Mouse (Mus musculus): ENCODE measurements around the gene Il12rb1.

Il12rb1 gene

DNA sequence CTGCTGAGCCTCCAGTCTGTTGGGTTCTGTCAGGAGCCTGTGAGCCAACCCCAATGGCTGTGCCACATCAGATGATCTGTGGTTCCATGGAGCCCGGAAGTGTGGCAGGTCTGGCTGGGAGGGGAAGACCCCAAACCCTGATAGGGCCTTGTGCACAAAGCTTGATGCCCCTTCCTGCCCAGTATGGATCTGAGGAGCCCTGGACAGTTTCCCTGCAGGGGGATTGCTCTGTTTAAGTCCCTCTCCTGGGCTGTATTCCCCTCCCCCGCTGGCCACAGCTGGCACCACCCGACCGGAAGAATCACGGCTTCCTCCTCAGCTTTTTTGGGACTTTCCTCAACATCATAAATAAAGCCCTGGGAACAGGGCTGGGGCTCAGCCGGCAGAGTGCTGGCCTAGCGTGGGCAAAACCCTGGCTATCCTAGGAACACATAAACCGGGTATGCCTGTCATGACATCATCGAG is 24.8 kb downstream of the Il12rb1 start:
- DNase-seq = no peak

GRCm38 (mm10) chr8:70833520-70833919 is 25.3 kb downstream of the Il12rb1 start:
- DNase-seq = peak; percentile 57 to 70

DNA sequence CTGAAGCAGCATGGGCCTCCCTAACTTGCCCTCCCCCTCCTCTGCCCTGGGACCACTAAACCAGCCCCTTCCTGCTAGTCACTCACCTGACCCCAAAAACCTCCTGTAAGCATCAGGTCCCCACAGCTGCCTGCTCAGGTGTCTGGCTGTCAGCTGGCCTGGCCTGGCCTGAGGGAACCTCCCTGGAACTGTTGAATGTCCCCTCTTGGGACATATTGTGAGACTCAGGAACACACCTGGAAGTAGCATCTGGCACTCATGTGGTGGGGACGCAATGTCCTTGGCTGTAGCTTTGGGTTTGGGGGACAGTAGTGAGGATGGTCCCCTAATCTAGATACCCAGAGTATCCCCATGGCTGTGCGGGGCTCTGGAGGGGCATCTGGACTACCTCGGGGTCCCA is 25.8 kb downstream of the Il12rb1 start:
- DNase-seq = no peak

DNA sequence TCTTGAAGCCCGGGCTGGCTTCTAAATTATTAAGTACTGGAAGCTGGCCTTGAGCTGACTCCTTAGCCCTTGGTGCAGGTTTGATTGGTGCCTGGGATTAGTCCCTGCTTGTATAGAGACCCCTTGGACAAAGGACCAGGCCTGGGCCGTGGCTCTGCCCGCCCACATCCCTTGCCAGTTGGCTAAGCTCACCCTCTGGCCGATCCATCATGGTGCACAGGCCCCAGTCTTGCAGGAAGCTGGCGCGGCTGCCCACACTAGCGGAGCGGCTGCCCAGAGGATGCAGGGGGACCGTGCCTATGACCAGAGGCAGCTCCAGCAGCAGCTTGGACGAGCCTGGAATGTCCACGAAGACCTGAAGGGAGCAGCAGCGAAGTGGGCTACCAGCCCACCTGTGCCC is 28.4 kb downstream of the Il12rb1 start:
- DNase-seq = peak in 1 of 2 experiments; percentile 65

DNA sequence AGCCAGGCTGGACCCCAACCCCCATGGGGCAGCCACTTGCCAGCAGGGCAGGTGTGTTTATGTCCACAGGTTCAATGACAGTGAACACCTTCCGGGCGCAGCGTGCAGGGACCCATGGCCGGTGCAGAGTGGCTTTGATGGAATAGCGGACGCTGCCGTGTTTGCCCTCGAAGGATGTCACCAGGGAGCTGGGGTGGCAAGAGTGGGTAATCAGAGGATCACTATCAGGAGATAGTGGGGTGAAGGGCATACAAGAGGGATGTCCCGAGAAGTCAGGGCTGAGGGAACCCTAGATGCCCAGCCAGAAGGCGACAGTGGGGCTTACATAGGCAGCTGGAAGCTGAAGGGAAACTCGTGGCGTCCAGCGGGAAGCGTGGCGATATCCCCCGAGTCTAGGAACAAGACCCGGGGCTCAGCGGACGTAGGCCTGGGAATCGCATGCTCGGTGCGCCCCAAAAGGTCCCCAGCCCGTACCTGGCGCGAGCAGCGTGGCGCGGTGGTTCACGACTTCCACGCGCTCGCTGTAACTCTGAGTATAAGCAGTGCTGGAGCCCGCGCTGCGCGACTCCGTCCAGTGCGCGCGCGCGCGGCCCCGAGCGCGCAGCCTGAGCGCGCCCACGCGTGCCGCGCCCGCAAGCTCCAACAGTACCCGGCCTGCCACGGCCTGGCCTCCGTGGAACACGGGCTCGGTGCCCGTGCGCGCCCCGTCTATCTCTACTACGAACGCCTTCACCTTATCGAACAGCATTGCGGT is 30.6 kb downstream of the Il12rb1 start:
- DNase-seq = peak; percentile 54 to 56

GRCm38 (mm10) chr8:70839408-70840351 is 31.4 kb downstream of the Il12rb1 start, which contains the start of gene Arrdc2:
Arrdc2 (minus strand) TSS chr8:70839720.
- DNase-seq = peak; percentile 99

- no peak for DNase-seq
Measured at GRCm38 (mm10) chr8:70840590-70840989, 32.3 kb downstream of the Il12rb1 start.

DNA sequence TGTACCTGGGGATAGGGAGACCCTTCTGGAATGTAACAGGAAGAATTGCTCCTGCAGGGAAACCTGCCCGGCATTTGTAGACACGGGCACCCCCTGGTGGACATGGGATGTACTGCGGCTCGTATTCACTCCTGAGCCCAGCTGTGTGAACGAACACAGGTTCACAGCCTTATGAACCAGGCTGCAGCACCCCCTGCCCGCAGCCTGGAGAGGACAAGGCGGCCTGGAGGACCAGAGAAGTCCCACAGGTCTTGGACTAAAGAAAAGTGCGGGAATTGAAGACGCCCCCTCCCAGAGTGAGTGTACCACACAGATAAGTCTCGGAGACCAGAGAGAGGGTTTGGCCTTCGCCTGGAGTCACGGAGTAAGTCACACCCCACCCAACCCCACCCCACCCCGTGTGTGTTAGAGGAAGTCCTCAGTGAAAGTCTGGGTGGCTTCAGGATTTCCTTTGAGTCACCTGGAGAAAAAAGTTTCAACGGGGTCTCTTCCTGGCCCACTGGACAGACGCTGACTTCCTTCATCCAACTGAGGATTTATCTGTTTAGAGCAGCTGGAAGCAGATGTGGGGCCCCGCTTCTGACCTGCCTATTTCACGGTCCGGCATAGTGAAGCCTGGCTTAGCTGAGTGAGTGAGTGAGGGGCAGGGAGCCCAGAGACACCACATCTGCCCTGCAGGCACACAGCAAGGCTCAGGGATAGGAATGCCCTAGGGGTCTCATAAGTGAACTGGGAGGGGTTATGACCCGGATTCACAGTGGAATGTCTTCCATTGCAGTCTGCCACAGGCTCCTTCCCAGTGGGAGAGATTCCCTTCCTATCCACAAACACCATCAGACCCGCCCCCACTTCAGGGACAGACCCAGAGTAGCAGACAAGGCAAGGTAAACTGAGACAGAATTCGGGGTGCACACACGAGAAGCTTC is 33.2 kb downstream of the Il12rb1 start:
- DNase-seq = peak; percentile 93 to 97

- DNase-seq = no peak
Measured at GRCm38 (mm10) chr8:70842484-70842883, 34.2 kb downstream of the Il12rb1 start.

- no peak for DNase-seq
Measured at GRCm38 (mm10) chr8:70843214-70843773, 35.0 kb downstream of the Il12rb1 start.

DNA sequence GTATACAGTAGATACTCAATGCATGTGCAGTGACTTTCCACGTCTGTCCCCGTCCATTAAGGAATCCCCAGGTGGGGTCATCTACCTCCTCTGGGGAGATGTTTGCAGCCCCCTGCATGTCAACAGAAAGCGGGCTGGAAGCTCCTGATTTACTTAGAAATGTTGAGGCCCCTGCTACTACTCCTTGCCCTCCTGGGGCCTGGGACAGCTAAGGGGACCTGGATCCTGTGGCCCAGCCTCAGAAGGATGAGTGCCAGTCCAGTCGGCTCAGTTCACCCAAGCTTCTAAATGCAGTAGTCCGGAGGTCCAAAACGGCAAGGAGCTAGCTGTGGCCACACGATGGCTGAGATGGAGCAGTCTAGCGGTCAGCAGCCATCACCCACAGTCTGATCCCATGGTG is 35.7 kb downstream of the Il12rb1 start:
- no peak for DNase-seq

DNA sequence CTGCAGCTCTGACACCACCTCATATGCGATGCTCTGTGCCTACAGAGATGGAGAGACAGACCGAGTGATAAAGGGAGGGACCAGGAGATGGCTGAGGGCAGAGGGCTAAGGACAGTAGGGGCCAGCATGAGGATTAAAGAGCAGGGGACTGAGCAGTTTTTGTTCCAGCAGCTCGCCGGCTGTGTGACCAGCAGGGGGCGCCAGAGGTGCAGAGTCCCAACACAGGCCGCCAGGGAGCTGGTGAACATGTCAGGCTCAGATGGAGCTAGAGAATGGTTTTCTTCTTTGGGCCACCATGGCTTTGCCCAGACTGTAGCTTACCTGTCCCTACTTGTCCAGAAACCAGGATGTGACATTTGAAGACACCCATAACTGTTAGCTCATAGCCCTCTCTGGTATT is 36.3 kb downstream of the Il12rb1 start:
- peak; percentile 95 to 96 for DNase-seq

DNA sequence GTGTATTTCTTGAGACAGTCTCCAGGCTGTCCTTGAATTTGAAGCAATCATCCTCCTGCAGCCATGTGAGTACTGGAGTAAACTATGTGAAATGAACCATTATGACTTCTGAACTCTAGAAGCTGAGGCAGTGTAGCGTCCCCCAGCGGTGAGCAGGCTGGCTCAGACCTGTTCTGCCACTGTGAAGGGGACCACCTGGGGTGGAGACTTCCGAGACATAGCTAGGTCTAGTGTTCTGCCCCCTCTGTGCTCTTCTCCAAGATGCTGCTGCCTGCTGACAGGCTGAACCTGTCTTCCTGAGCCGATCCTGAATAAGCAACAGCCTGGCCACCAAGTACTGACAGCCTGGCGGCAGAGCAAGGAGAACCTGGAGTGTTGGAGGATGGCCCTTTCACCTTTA is 36.9 kb downstream of the Il12rb1 start:
- DNase-seq = peak in 1 of 2 experiments; percentile 39

DNA sequence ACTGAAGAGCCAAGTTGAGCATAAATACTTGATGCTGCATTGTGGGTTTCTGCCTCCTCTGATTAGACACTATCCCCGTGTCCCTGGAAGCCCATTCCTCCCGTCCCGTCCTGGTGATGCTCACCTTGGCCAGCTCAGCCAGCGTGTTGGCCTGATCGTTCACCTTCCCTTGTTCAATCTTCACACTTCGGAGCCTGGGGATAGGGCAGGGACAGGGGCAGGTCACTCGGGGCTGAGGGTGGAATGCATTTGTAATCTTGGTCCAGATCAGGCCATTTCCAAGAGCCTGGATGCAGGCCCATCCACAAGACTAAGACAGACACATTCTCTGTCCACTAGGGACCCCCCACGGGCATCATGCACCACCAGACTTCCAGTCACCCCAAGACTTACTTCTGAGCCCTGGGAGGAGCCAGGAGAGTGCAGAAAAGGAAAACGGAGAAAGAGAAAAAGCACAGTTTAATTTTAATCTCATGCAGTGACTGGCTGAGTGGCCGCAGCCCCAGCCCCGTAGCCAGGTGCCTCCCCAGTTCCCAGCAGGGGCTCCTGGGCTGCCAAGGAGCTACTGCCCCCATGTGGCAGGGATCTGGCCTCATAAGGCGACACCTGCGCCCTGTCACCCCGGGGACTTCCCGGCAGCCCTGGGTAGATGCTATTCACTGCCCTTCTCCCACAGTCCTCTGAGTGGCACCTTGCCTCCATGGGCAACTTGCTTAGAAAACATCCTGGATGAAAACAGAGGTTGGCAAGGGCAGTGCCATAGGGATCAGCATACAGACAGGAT is 38.3 kb downstream of the Il12rb1 start:
- peak; percentile 24 to 46 for DNase-seq

DNA sequence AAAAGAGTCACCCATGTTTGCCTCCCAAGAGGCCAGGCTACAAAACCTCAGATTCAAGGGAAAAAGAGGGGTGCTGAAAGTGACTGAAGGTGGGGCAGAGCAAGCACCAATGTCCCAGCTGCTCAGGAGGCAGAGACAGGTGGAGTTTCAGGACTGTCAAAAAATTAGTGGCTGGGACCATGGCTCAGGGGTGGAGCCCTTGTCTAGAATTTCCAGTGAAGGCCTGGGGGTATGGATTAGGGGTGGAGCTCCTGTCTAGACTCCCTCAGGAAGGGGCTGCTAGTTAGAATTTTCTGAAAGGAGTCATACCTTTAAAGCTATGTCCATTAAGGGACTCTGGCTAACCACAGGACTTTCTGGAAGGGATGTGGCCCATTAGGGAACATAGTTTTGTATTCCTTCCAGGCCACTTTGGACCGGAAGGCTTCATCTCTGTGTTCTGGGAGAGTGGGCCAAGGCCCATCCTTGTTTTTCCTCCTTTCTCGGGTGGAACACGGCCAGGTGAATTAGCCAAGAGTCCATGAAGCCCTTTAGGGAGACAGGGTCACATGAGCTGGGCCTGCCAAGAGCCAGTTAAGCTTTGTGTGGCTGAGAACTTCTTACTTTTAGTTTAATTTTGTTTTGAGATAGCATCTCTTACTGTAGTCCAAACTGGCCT is 41.2 kb downstream of the Il12rb1 start:
- no peak for DNase-seq

GRCm38 (mm10) chr8:70850132-70850845 is 42.0 kb downstream of the Il12rb1 start:
- no peak for DNase-seq

DNA sequence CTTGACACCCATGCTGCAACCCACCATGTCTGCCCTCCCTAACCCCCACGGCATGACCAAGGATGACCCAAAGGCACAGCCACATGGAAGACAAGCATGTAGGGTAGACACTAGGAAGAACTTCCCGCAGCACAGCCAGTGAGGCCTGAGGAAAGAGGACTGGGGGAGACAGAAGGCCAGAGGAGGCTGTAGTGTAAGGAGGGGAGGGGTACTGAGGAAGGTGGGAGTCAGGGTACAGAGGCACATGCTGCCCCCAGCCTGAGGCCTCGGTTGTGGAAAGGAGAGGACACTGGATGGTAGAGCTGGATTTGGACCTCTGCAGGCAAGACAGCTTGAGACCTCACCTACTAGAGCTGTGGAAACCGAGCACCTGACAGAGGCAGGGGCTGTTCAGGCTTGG is 42.7 kb downstream of the Il12rb1 start:
- no peak for DNase-seq

- DNase-seq = no peak
Measured at GRCm38 (mm10) chr8:70851837-70852236, 43.6 kb downstream of the Il12rb1 start.

DNA sequence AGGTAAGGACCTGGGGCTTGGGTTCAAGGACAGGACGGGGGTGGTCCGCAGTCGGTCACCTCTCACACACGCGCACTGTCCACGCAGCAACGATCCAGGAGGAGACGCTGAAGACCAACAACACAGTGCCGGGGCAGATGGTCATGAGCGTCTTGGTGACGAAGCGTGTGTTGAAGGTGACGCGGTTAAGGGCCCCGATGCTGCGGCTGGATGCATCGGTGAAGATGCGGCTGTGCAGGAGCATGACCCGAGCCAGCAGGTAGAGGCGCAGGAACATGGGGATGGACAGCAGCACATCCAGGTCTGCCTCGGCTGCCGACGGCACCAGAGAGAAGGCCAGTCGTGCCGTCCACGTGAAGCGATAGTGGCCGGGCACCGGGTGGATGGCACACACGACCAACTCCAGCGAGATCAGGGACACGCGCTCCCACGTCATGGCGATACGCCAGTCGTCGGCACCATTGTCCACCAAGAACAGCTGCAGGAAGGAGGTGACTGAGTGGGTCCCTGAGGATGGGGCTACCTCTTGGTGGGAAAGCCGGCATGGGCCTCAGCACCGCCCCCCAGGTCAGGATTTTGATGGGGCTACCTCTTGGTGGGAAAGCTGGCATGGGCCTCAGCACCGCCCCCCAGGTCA is 44.5 kb downstream of the Il12rb1 start:
- DNase-seq = no peak

DNA sequence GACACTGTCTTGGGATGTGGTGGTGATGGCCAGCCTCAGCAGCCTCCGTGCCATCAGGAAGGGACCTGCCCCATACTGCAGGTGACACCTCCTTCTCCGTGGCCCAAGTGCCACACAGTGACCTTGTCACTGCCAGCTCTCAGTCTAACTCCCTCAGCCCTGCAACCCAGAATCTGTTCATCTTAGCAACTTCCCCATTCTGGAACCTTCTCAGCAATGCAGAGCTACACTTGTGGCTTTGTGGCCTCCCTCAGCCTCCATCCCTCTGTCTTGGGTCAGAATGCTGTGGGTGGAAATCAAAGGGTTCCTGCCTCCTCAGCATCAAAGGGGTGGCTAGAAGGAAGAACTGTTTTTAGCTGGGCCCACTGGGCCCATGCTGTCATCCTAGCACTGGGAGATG is 45.6 kb downstream of the Il12rb1 start:
- no peak for DNase-seq

Data from cerebellum, postnatal 10 days (tissue).